Mouse (Mus musculus) cortical plate, adult 2 months (tissue): ENCODE measurements around the gene Foxa2.

ENCODE experiments used
- CTCF ChIP-seq: fragments of 200-500 bp; IDR thresholded peaks from 2 replicates; pipeline ENCODE4 v1.5.1; 2011; ENCODE audit warnings: mild to moderate bottlenecking, control low read depth, low read length; ENCODE audit not compliant: insufficient read depth; ENCODE audit errors: extremely low read depth
- POLR2A ChIP-seq: fragments of 200-500 bp; IDR thresholded peaks from 2 replicates; pipeline ENCODE4 v1.6.1; 2011; ENCODE audit warnings: mild to moderate bottlenecking, low read length, control low read depth; ENCODE audit not compliant: insufficient read depth; ENCODE audit errors: extremely low read depth

DNA sequence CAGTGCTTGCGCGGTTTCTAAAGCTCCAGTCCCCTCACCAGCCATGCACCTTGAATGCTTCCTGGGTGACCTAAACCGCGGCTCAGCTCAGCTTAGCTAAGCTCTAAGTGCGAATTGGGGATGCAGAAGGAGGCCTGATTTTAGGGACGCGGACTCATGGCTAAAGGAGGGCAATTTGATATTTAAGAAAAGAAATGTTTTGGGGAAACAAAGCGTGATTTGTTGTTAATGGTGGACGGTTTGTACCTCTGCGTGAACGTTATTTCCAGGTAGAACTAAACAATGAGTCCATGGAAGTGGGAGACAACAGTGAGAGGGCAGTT lies 16.2 kb downstream of the Foxa2 start:
- TF ChIP-seq CTCF (no peak), POLR2A (no peak)
